Mouse (Mus musculus) hindbrain, embryonic 11.5 days (tissue): Measurements from ENCODE around the gene Rsph1. TPM values are rescaled to one million over a fixed set of nuclear protein-coding genes. Genes with fewer than 3 reads are reported as not detected.

Source experiments
- ATAC-seq: fragments of 200-750 bp; cut with Nextera tagmentation; 2 replicates; pipeline ENCODE4 v1.8.0; 2017; ENCODE audit warnings: mild to moderate bottlenecking, moderate TSS enrichment, moderate library complexity; ENCODE audit not compliant: low FRiP score
- DNase-seq: peaks from one replicate; pipeline ENCODE4 v3.0.0-alpha.2; 2015; ENCODE audit warnings: low spot score
- H3K27ac ChIP-seq: fragments of 300-500 bp; sonication (generic); 2 replicates; pipeline ENCODE4 v1.5.1; 2014; ENCODE audit warnings: mild to moderate bottlenecking, low read depth, low read length
- H3K27me3 ChIP-seq: fragments of 300-500 bp; sonication (generic); 2 replicates; pipeline ENCODE4 v1.6.1; 2014; ENCODE audit warnings: mild to moderate bottlenecking, low read length, moderate library complexity, mixed read lengths; ENCODE audit not compliant: control insufficient read depth, insufficient read depth
- H3K36me3 ChIP-seq: fragments of 300-500 bp; sonication (generic); 2 replicates; pipeline ENCODE4 v1.6.1; 2014; ENCODE audit warnings: mild to moderate bottlenecking, low read length, moderate library complexity, mixed read lengths; ENCODE audit not compliant: control insufficient read depth, insufficient read depth
- H3K4me1 ChIP-seq: fragments of 300-500 bp; sonication (generic); replicated peaks from 2 replicates; pipeline ENCODE4 v1.6.1; 2014; ENCODE audit warnings: low read length, mixed read lengths; ENCODE audit not compliant: control insufficient read depth, insufficient read depth
- H3K4me2 ChIP-seq: fragments of 300-500 bp; sonication (generic); replicated peaks from 2 replicates; pipeline ENCODE4 v1.6.1; 2014; ENCODE audit warnings: mild to moderate bottlenecking, low read depth, low read length
- H3K4me3 ChIP-seq: fragments of 300-500 bp; sonication (generic); 2 replicates; pipeline ENCODE4 v1.5.1; 2014; ENCODE audit warnings: low read depth, low read length
- H3K9ac ChIP-seq: fragments of 300-500 bp; sonication (generic); 2 replicates; pipeline ENCODE4 v1.6.1; 2014; ENCODE audit warnings: low read depth, low read length
- H3K9me3 ChIP-seq: fragments of 300-500 bp; sonication (generic); 2 replicates; pipeline ENCODE4 v1.6.1; 2016; ENCODE audit warnings: low read length; ENCODE audit not compliant: control insufficient read depth
- WGBS: fragments of 180-500 bp; shearing (Covaris S2); extraction: QIAGEN DNeasy Blood & Tissue Kit; methylation state at CpG from one replicate; pipeline ENCODE4 v1.1.7; 2014; 5-methylcytosine and 5-hydroxymethylcytosine counted together
- polyA plus RNA-seq: library from polyadenylated mRNA; unstranded; fragments of >200 nt; fragmentation: Nextera tagmentation; extraction: Ambion mirVana; gene quantifications from 2 replicates; pipeline ENCODE4 v1.2.1, GENCODE M21; 2014

The Rsph1 gene
- polyA plus RNA-seq, 1 experiment from 2014 or later: 5.1 TPM

DNA sequence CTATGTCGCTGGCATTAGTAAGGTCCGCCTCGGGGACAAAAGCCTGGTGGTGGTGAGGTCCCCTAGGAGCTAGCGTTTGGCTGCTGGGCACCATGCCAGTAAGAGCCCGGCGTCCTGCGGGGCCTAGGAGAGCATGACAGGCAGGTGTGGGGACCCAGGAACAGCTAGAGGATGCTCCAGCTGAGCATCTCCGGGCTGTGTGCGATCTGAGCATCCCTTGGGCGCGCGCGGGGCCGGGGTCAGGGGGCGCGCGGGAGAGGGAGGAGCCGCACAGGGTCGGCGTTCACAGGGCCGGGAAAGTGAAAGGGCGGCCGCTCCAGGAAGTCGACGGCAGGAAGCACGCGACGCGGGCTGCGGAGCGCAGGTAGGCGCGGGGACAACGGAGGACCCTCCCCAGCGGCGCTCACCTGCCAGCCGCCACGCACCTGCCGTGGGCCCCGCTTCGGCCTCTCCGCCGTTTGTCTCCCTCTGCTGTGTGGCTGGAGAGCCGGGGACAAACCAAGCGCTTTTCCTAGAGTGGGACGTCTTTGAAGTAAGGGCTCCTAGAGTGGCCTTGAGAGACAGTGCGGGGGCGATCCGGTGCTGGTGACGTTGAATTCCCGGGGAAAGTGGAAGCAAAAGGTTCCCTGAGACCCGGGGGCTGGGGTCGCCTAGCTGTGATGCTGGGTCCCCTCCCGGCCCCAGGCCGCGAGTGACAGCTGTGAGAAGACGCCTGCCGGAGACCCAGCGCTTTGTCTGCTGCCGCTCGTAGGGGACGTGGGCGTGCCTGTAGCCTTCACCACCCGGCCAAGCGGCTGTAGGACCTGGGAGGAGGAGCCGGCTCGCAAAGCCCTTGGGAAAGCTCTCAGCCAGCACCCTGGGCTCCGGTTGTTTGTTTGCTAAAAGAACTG is 19.0 kb upstream of the Rsph1 start:
- no peaks in the 10 kb centered on the region for H3K36me3 ChIP-seq
- H3K9me3 ChIP-seq: no peaks in the 10 kb centered on the region
- H3K4me2 ChIP-seq: peak overlapping the region; percentile 96
- WGBS: 2% methylated on average over 47 of the region's 68 CpGs
- peak; percentile 81 for DNase-seq
- peak overlapping the region; percentile 86 for H3K9ac ChIP-seq
- H3K27ac ChIP-seq: peak overlapping the region; percentile 78
- peak; percentile 84 for ATAC-seq
- peaks cover 10% of the 10 kb centered on the region; the same call in 1 of the 2 replicates for H3K27me3 ChIP-seq
- peaks cover 6% of the 10 kb centered on the region; the same call in 1 of the 2 replicates for H3K4me1 ChIP-seq
- H3K4me3 ChIP-seq: peak overlapping the region; percentile 59

DNA sequence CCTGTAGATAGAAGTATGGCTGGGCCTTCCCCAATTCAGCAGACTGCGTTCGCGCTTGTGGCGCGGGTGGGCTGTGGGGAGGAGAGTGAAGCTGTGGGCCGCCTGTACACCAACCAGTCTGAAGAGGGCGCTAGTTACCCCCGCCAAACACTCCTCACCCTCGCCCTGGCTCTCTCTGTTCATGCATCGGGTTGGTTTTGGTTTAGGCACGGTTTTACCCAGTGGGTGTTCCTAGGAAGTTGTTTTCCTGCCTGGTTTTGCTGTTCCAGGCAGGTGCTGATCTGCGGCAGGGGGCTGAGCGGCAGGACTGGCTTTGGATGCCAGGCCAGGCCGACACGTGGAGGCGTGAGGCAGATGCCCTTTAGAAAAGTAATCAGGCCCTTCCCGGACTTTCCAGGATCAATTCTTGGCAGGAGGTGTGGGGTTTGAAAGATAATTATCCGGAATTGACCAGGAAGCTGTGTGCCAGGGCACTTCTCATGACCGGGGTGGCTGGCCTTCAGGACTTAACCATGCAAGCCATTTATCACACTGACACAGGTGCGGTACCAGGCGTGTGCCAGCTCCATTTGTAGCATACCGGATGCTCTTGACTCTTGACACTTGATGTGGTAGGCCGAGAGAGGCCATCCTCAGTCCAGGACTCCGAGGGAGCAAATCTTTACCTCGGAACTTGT is 18.2 kb upstream of the Rsph1 start:
- 19% methylated on average over 24 of the region's 25 CpGs for WGBS
- H3K27ac ChIP-seq: peak overlapping the region; percentile 78
- peak overlapping the region; percentile 86; the same call in 1 of the 2 replicates for H3K9ac ChIP-seq
- peaks cover 6% of the 10 kb centered on the region; the same call in 1 of the 2 replicates for H3K4me1 ChIP-seq
- peak overlapping the region; percentile 59 for H3K4me3 ChIP-seq
- H3K4me2 ChIP-seq: peak overlapping the region; percentile 96
- DNase-seq (peak; percentile 65), ATAC-seq (peak; percentile 56)
- H3K27me3 ChIP-seq: peaks cover 10% of the 10 kb centered on the region; the same call in 1 of the 2 replicates
- H3K36me3 ChIP-seq: no peaks in the 10 kb centered on the region
- H3K9me3 ChIP-seq: no peaks in the 10 kb centered on the region

- WGBS: 81% methylated on average over 15 of the region's 15 CpGs
- DNase-seq (no peak), ATAC-seq (no peak)
- Histone ChIP-seq H3K4me1 (peaks cover 6% of the 10 kb centered on the region; the same call in 1 of the 2 replicates), H3K27ac (no peak overlapping the region), H3K4me2 (peak overlapping the region; percentile 96; the same call in 1 of the 2 replicates), H3K4me3 (no peak overlapping the region), H3K36me3 (no peaks in the 10 kb centered on the region), H3K9me3 (no peaks in the 10 kb centered on the region), H3K27me3 (peaks cover 10% of the 10 kb centered on the region; the same call in 1 of the 2 replicates), H3K9ac (no peak overlapping the region)
These were observed 17.4 kb upstream of the Rsph1 start for GRCm38 (mm10) chr17:31294363-31295214.

- Histone ChIP-seq H3K27ac (no peak overlapping the region), H3K9ac (no peak overlapping the region), H3K4me2 (no peak overlapping the region), H3K4me1 (peaks cover 2% of the 10 kb centered on the region; the same call in 1 of the 2 replicates), H3K4me3 (no peak overlapping the region), H3K9me3 (no peaks in the 10 kb centered on the region), H3K36me3 (no peaks in the 10 kb centered on the region), H3K27me3 (peaks cover 2% of the 10 kb centered on the region; the same call in 1 of the 2 replicates)
- ATAC-seq: no peak
- 73% methylated on average over 6 of the region's 6 CpGs for WGBS
- no peak for DNase-seq
These were observed 13.7 kb upstream of the Rsph1 start for GRCm38 (mm10) chr17:31290859-31291258.

GRCm38 (mm10) chr17:31290311-31290710 is 13.1 kb upstream of the Rsph1 start:
- no peak overlapping the region for H3K27ac ChIP-seq
- no peaks in the 10 kb centered on the region for H3K4me1 ChIP-seq
- H3K4me2 ChIP-seq: no peak overlapping the region
- no peak overlapping the region for H3K4me3 ChIP-seq
- no peak overlapping the region for H3K9ac ChIP-seq
- no peak for ATAC-seq
- H3K9me3 ChIP-seq: no peaks in the 10 kb centered on the region
- no peak for DNase-seq
- no peaks in the 10 kb centered on the region for H3K27me3 ChIP-seq
- no peaks in the 10 kb centered on the region for H3K36me3 ChIP-seq

DNA sequence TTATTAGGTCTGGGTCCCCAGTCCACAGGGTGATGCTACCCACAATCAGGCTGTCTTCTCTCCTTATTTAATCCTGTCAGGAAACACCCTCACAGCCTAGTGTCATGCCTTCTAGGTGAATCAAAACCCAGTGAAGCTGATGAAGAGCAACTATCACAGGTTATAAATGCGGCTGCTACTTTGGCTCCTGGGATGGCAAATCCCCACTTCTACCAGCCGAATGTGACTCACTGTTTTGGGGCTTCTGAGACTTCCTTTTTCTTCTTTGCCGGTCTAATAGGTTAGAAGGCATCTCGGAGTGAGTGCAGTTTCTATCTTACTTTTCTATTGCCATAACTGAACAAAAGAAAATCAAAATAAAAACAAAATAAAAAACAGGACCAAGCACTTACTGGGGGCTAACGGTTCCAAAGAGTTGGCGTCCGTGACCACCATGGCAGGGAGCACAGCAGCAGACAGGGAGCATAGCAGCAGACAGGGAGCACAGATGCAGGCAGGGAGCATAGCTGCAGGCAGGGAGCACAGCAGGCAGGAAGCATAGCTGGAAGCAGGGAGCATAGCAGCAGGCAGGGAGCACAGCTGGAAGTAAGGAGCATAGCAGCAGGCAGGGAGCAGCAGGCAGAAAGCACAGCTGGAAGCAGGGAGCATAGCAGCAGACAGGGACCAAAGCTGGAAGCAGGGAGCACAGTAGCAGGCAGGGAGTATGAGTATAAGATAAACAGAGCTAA is 12.0 kb upstream of the Rsph1 start:
- H3K9ac ChIP-seq: no peak overlapping the region
- 63% methylated on average over 7 of the region's 7 CpGs for WGBS
- ATAC-seq (no peak), DNase-seq (no peak)
- H3K36me3 ChIP-seq: no peaks in the 10 kb centered on the region
- no peaks in the 10 kb centered on the region for H3K4me1 ChIP-seq
- H3K4me2 ChIP-seq: no peak overlapping the region
- H3K4me3 ChIP-seq: no peak overlapping the region
- H3K27ac ChIP-seq: no peak overlapping the region
- no peaks in the 10 kb centered on the region for H3K9me3 ChIP-seq
- no peaks in the 10 kb centered on the region for H3K27me3 ChIP-seq

- no peaks in the 10 kb centered on the region for H3K27me3 ChIP-seq
- 84% methylated on average over 3 of the region's 3 CpGs for WGBS
- DNase-seq (no peak), ATAC-seq (no peak)
- H3K9me3 ChIP-seq: no peaks in the 10 kb centered on the region
- no peak overlapping the region for H3K4me3 ChIP-seq
- no peak overlapping the region for H3K4me2 ChIP-seq
- no peak overlapping the region for H3K9ac ChIP-seq
- H3K4me1 ChIP-seq: no peaks in the 10 kb centered on the region; the same call in 1 of the 2 replicates
- H3K27ac ChIP-seq: no peak overlapping the region
- H3K36me3 ChIP-seq: no peaks in the 10 kb centered on the region
These were observed 10.0 kb upstream of the Rsph1 start for GRCm38 (mm10) chr17:31287216-31287615.

GRCm38 (mm10) chr17:31286492-31286891 is 9.3 kb upstream of the Rsph1 start, which contains the start of gene Slc37a1:
TSS of gene Slc37a1 (plus strand) at chr17:31286792.
- Histone ChIP-seq H3K9me3 (no peaks in the 10 kb centered on the region), H3K4me1 (no peaks in the 10 kb centered on the region; the same call in 1 of the 2 replicates), H3K27ac (no peak within 1 kb of the TSS), H3K27me3 (no peaks in the 10 kb centered on the region), H3K36me3 (no peaks in the 10 kb centered on the region), H3K4me3 (no peak within 1 kb of the TSS), H3K4me2 (no peak within 1 kb of the TSS), H3K9ac (no peak within 1 kb of the TSS)
- DNase-seq (no peak), ATAC-seq (no peak)
- WGBS: 100% methylated on average over 1 of the region's 1 CpGs
